11 mouse cellular contexts compared by ENCODE assay signal in the genomic region with DNA sequence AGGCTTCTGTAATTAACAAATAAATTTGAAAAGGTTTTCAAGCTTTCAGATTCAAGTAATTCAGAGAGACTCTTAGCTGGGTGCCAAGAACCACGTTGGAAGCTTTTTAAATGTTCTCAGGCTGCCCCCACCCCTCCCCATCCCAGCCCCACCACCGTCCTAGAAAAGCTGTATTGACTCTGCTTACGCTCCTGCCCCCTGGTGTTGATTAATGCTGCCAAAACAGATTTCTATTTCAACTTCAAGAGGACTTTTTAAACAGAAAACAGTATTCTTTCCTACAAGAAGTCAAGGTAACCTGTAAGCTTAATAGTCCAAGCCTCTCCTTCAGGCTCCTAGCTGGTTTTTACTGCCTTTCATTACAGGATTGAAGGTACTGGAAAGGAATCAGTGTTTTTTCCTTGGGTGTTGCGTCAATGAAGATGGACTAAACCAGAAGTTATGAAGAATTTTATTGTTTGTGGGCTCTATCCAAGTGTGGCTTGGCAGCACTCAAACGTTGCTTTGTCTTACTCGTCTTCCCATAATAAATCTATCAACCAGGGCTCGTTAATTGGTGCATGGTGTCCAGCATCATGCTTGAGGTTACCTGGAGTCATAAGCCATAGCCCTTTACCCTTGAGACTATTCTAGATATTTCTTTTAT. TPM values are rescaled to one million over a fixed set of nuclear protein-coding genes. Genes with fewer than 3 reads are reported as not detected.
A peak's percentile ranks its signal among the peaks of the same experiment; 100 is the strongest.
DNase-seq lines count a peak whose midpoint lies in the region; ATAC-seq and TF ChIP-seq lines count a peak whose summit lies in the region.
"Had no signal": no experiment of that assay in that cellular context is flagged by ENCODE, and none has a peak within 500 bp of the region (broad histone marks: within the 10 kb centered on the region; RNA-seq: fewer than 3 reads in every experiment).

No protein-coding gene starts in this region.

- no peak for ATAC-seq in heart, postnatal 0 days (ENCODE audit: insufficient read depth, low read depth)
- ATAC-seq in liver, postnatal 0 days, result no peak
- no peak for ATAC-seq in liver, embryonic 12.5 days
- ATAC-seq in Patski, result peak; percentile 27
- ATAC-seq in inflammation-experienced regulatory T-cells, adult 6 months, result no peak

- 44% methylated on average over 7 of the region's 7 CpGs for WGBS in heart, postnatal 0 days
- WGBS in heart, embryonic 10.5 days, result 57% methylated on average over 7 of the region's 7 CpGs
- WGBS in liver, postnatal 0 days (ENCODE audit: insufficient replicate concordance), result 60% methylated on average over 7 of the region's 7 CpGs
- 49% methylated on average over 7 of the region's 7 CpGs for WGBS in liver, embryonic 12.5 days (ENCODE audit: insufficient replicate concordance)

- POLR2A ChIA-PET in Patski (lab: Charles Lee), result no interaction called here

- no peak overlapping the region for H3K27ac ChIP-seq in heart, postnatal 0 days (ENCODE audit: low read depth)
- H3K27ac ChIP-seq in heart, embryonic 10.5 days, result no peak overlapping the region
- H3K27ac ChIP-seq in liver, postnatal 0 days (ENCODE audit: low read depth), result no peak overlapping the region
- H3K27ac ChIP-seq in liver, embryonic 12.5 days, result no peak overlapping the region

- no peak for DNase-seq in heart, postnatal 0 days (ENCODE audit: low spot score)
- no peak for DNase-seq in heart, embryonic 10.5 days (ENCODE audit: low spot score)
- no peak for DNase-seq in liver, postnatal 0 days
- no peak for DNase-seq in Patski (ENCODE audit: low read depth, low spot score)
- DNase-seq in lung, postnatal 14 days, result peak; percentile 62
- no peak for DNase-seq in spleen, adult 12 weeks (ENCODE audit: low spot score)
- DNase-seq: cerebellum, adult 8-10 months; thymus, adult 2 months had no signal

- H3K4me2 ChIP-seq in heart, postnatal 0 days (ENCODE audit: low read depth, low read length), result no peak overlapping the region
- H3K4me2 ChIP-seq in liver, postnatal 0 days (ENCODE audit: low read depth, low read length), result no peak overlapping the region
- no peak overlapping the region for H3K4me2 ChIP-seq in liver, embryonic 12.5 days

- H3K9me3 ChIP-seq in heart, postnatal 0 days (replicated peaks; ENCODE audit: control insufficient read depth, low read length), result no peaks in the 10 kb centered on the region
- no peaks in the 10 kb centered on the region for H3K9me3 ChIP-seq in heart, embryonic 10.5 days
- H3K9me3 ChIP-seq in liver, postnatal 0 days (ENCODE audit: low read length), result no peaks in the 10 kb centered on the region
- H3K9me3 ChIP-seq in liver, embryonic 12.5 days (replicated peaks), result no peaks in the 10 kb centered on the region

- peak; percentile 58 for TF ChIP-seq CTCF in heart, postnatal 0 days (IDR thresholded peaks at IDR 0.05; ENCODE audit: low read depth)
- TF ChIP-seq CTCF in liver, postnatal 0 days (IDR thresholded peaks at IDR 0.05; ENCODE audit: low read depth), result peak; percentile 45
- TF ChIP-seq CTCF in Patski (IDR thresholded peaks at IDR 0.05), result no peak

- no peak overlapping the region for H3K9ac ChIP-seq in heart, postnatal 0 days (replicated peaks; ENCODE audit: low read depth, low read length)
- no peak overlapping the region for H3K9ac ChIP-seq in liver, postnatal 0 days (replicated peaks)
- no peak overlapping the region for H3K9ac ChIP-seq in liver, embryonic 12.5 days

- no peak overlapping the region for H3K4me3 ChIP-seq in heart, postnatal 0 days (ENCODE audit: low read depth, low read length)
- H3K4me3 ChIP-seq in heart, embryonic 10.5 days, result no peak overlapping the region
- no peak overlapping the region for H3K4me3 ChIP-seq in liver, postnatal 0 days (ENCODE audit: low read depth, low read length)
- H3K4me3 ChIP-seq in liver, embryonic 12.5 days, result no peak overlapping the region

- H3K36me3 ChIP-seq in heart, postnatal 0 days (replicated peaks; ENCODE audit: control insufficient read depth, insufficient read depth, low read length), result no peaks in the 10 kb centered on the region
- H3K36me3 ChIP-seq in heart, embryonic 10.5 days, result no peaks in the 10 kb centered on the region
- no peaks in the 10 kb centered on the region for H3K36me3 ChIP-seq in liver, postnatal 0 days (replicated peaks; ENCODE audit: insufficient read depth, low read length)
- H3K36me3 ChIP-seq in liver, embryonic 12.5 days, result no peaks in the 10 kb centered on the region

- H3K27me3 ChIP-seq in heart, postnatal 0 days (ENCODE audit: control insufficient read depth, insufficient read depth, low read length), result no peaks in the 10 kb centered on the region
- no peaks in the 10 kb centered on the region for H3K27me3 ChIP-seq in heart, embryonic 10.5 days (ENCODE audit: insufficient read depth, poor library complexity, severe bottlenecking)
- H3K27me3 ChIP-seq in liver, postnatal 0 days (ENCODE audit: insufficient read depth, low read length), result no peaks in the 10 kb centered on the region
- H3K27me3 ChIP-seq in liver, embryonic 12.5 days (replicated peaks), result peaks cover 29% of the 10 kb centered on the region
- H3K27me3 ChIP-seq in Patski, result peaks cover 27% of the 10 kb centered on the region

- CTCF ChIA-PET in Patski (lab: Charles Lee), result no interaction called here

- in situ Hi-C loops in Patski (cut with MboI; ENCODE audit: low pct_unique_long_range_greater_than_20kb), result no loop called here

- TF ChIP-seq EP300 in heart, postnatal 0 days (IDR thresholded peaks at IDR 0.05; ENCODE audit: low read depth), result no peak
- TF ChIP-seq EP300 in liver, postnatal 0 days (IDR thresholded peaks at IDR 0.05; ENCODE audit: low read depth), result no peak

- H3K4me1 ChIP-seq in heart, postnatal 0 days (ENCODE audit: control insufficient read depth, insufficient read depth), result peaks cover 3% of the 10 kb centered on the region; the same call in 1 of the 2 replicates
- H3K4me1 ChIP-seq in heart, embryonic 10.5 days, result peaks cover 4% of the 10 kb centered on the region; the same call in 1 of the 2 replicates
- 0 out of 2 replicates have a peak, but pooled peaks cover 5% of the 10 kb centered on the region for H3K4me1 ChIP-seq in liver, postnatal 0 days (ENCODE audit: insufficient read depth)
- H3K4me1 ChIP-seq in liver, embryonic 12.5 days, result no peaks in the 10 kb centered on the region

RNA-seq across cellular contexts. Expression of gene Ppp1r3c, which starts 3.2 kb away (rescaled TPM):
- 35.1 and 56.9 TPM in 2 replicates for total RNA-seq in heart, postnatal 0 days (2014; rRNA removed; ENCODE audit: low replicate concordance)
- polyA plus RNA-seq in heart, postnatal 0 days (2015; fragmentation: Nextera tagmentation; extraction: Ambion mirVana), result 39.0 and 44.6 TPM in 2 replicates
- 31.3 and 46.9 TPM in 2 replicates for polyA plus RNA-seq in heart, embryonic 10.5 days (2016; fragmentation: Nextera tagmentation; extraction: Ambion mirVana)
- 11.3 and 12.0 TPM in 2 replicates for polyA plus RNA-seq in liver, postnatal 0 days (2015; fragmentation: Nextera tagmentation; extraction: Ambion mirVana)
- 0.89 and 1.0 TPM in 2 replicates for polyA plus RNA-seq in liver, embryonic 12.5 days (2016; fragmentation: Nextera tagmentation; extraction: Ambion mirVana)
- 0.08 TPM for polyA plus RNA-seq in Patski (2021)
- polyA plus RNA-seq in inflammation-experienced regulatory T-cells, adult 6 months (2017; shearing (Covaris generic)), result not detected
- total RNA-seq: megakaryocyte progenitor cell, adult 5-6 weeks had no signal
